Mouse (Mus musculus): Measurements from ENCODE around the gene Myo1d.

The Myo1d gene

GRCm38 (mm10) chr11:80778916-80779526, 804 bp downstream of the Myo1d start:
- peak; percentile 26 for DNase-seq

- DNase-seq: no peak
These were observed 1.7 kb downstream of the Myo1d start for GRCm38 (mm10) chr11:80778157-80778556.

GRCm38 (mm10) chr11:80777708-80778107, 2.1 kb downstream of the Myo1d start:
- DNase-seq: no peak

GRCm38 (mm10) chr11:80775535-80775934, 4.3 kb downstream of the Myo1d start:
- DNase-seq: no peak

GRCm38 (mm10) chr11:80772595-80773210, 7.1 kb downstream of the Myo1d start:
- DNase-seq: no peak

- DNase-seq: no peak
These were observed 8.1 kb downstream of the Myo1d start for GRCm38 (mm10) chr11:80771596-80772250.

- no peak for DNase-seq
These were observed 8.6 kb downstream of the Myo1d start for GRCm38 (mm10) chr11:80771186-80771585.

GRCm38 (mm10) chr11:80767320-80767617, 12.6 kb downstream of the Myo1d start:
- no peak for DNase-seq

- no peak for DNase-seq
These were observed 13.1 kb downstream of the Myo1d start for GRCm38 (mm10) chr11:80766472-80767319.

GRCm38 (mm10) chr11:80766068-80766467, 13.8 kb downstream of the Myo1d start:
- no peak for DNase-seq

GRCm38 (mm10) chr11:80762066-80762465, 17.8 kb downstream of the Myo1d start:
- no peak for DNase-seq

- no peak for DNase-seq
These were observed 18.4 kb downstream of the Myo1d start for GRCm38 (mm10) chr11:80761285-80761974.

- no peak for DNase-seq
These were observed 20.8 kb downstream of the Myo1d start for GRCm38 (mm10) chr11:80759023-80759422.

- no peak for DNase-seq
These were observed 25.6 kb downstream of the Myo1d start for GRCm38 (mm10) chr11:80754201-80754600.

- DNase-seq: no peak
These were observed 28.7 kb downstream of the Myo1d start for GRCm38 (mm10) chr11:80751168-80751567.

- no peak for DNase-seq
These were observed 30.6 kb downstream of the Myo1d start for GRCm38 (mm10) chr11:80749187-80749586.

GRCm38 (mm10) chr11:80745426-80745825, 34.4 kb downstream of the Myo1d start:
- DNase-seq: no peak

GRCm38 (mm10) chr11:80743823-80744410, 35.9 kb downstream of the Myo1d start:
- DNase-seq: no peak

GRCm38 (mm10) chr11:80742462-80742861, 37.4 kb downstream of the Myo1d start:
- no peak for DNase-seq

GRCm38 (mm10) chr11:80734771-80735170, 45.1 kb downstream of the Myo1d start:
- no peak for DNase-seq

- DNase-seq: no peak
These were observed 55.1 kb downstream of the Myo1d start for GRCm38 (mm10) chr11:80724701-80725100.

GRCm38 (mm10) chr11:80723406-80724047, 56.3 kb downstream of the Myo1d start:
- no peak for DNase-seq
